Mouse (Mus musculus) liver (tissue): ENCODE data around the gene Upk3a.
"Not testable (repeated sequence)": the region's sequence is repeated elsewhere in the genome, so short reads cannot be mapped to it uniquely, and the experiment has no call there.

ENCODE experiments used
- DNase-seq: peaks from one replicate; pipeline ENCODE4 v3.0.0-alpha.2; 2020; ENCODE audit warnings: mixed read lengths

The Upk3a gene

DNA sequence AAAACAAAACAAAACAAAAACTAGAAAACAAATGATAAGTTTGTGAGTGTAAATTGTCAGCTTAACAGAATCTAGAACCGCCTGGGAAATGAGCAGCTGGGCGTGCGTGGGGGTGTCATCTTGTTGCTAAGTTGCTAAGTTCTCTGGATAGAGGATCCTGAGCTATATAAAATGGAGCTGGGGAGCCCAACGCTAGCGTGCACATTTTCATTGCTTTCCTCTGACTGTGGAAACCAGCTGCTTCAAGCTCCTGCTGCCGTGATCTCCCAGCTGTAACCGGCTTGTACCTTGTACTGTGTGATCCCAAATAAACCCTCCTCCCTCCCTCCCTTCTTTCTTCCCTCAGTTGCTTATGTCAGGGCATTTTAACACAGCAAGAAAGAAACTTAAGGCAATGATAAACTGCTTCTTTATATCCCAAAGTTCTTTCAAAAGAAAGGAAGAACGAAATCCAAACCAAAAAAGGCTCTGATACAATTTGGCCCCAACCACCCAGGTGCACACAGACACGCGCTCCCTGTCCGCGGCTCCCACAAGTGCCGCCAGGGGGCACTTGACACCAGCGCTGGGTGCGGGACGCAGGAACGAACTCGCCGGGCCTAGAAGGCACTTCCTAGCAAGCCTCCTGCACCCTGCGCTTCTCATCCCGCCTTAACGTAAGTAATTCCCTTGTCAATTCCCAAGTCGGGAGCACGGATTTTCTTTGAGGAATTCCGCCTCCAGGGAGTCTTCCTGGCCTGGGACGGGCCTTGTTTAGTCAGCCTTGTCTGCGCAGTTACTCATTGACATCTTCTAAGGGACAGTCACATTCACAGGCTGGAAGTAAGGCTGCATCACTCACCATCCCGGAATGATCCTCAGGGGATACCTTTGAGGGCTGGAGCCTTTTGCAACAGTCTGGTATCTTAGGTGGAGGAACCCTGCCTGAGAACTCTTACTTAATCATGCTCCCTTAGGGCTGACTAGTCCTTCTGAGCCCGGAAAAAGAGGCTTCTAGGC, 15.7 kb upstream of the Upk3a start:
- DNase-seq = peak; percentile 73

DNA sequence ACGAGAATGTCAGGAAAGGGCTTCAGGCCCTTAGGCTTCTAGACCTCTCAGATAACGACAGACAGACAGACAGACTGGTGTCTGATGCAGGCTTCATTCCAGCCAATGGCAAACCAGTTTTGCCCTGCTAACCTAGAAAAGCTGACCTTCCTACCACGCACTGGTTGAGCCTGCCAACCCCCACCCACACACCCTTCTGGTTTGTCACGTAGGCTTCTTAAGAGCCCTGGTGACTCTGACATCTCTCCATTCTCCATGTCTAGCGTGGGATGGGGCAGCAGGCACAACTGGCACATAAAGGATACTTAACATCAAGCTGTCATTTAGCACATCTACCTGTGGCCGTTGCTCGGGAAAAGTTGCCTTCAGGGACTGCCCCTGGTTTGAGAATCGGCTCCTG, 7.3 kb upstream of the Upk3a start:
- no peak for DNase-seq

DNA sequence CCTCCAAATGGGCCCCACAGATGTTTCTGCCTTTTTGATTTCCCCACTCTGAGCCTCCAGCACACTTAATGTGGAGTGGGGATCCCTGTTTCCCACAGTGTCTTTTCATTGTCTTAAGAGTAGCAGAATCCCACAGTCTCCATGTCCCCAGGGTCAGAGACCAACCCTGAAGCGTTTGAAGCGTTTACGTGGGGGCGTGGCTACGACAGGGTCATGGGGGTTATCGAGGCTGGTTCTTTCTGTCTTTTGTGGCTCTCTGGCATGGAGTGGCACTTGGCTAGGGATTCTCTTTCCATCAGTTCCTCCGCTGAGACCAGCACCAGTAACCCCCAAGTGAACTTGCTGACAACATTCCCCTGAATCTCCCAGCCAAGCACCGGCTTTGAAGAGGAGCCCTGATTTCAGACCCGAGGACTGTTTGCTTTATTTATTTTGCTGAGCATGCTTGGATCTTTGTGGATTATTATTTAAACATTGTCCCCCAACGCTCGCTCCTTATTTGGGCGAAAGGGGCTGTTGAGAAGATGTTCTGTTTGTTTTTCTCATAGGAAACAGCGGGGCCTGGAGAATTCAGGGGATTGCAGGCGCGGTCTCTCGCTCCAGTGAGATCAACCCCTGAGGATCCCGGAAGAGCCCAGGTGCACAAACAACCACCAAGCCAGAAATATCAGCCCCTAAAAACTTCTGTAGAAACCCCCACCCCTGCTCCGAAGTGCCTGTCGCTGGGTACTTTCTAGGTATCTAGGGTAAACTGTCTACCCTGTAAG, 4.9 kb upstream of the Upk3a start:
- DNase-seq = no peak

DNA sequence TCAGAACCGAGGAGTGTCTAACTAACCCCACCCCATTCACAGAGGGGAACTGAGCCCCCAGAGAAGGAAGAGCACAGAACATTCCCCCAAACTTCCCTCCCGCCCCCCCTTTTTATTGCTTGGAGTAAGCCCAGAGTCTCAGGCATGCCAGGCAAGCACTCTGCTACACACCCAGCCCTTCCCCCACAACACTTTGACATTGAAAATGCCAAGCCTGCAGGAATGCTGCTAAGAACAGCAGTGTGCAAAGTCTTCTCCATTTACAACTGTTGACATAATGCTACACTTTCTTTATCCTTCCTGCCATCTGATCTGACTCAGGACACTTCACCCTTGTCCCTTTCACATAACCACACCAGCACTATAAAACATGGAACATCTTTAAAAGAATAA, 4.3 kb upstream of the Upk3a start:
- DNase-seq = no peak

DNA sequence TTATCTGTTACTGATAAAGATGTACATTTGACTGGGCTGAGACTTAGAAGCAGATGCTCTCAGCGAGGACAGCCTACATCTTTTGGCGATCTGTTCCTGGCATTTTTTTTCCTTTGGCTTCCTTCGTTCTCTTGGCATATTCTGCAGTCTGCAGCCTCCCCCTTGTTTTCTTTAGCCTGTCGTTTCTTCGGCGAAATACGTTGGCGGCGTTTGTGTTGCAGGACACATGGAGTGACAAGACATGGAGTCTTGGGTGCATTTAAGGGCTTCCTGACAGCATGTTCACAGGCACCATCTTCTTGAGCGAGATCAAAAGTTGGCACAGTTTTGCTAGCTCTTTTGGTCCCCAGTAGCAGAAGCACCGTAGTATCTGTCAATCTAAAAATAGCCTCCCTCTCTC, 1.2 kb upstream of the Upk3a start:
- no peak for DNase-seq

DNA sequence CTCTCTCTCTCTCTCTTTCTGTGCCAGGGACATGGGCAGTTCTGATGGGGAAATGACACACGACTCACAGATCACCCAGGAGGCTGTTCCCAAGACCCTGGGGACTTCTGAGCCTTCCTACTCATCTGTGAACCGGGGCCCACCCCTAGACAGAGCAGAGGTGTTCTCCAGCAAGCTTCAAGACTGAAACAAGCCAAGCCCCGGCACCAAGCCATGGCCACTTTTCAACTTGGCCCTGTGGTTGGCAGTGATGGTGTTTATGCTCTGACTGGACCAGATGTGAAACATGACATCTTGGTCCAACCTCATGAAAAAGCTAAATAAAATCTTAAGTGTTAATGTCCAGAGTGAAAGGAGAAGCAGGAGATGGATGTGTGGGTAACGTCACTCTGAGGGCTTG, 5.3 kb downstream of the Upk3a start:
- DNase-seq = no peak

DNA sequence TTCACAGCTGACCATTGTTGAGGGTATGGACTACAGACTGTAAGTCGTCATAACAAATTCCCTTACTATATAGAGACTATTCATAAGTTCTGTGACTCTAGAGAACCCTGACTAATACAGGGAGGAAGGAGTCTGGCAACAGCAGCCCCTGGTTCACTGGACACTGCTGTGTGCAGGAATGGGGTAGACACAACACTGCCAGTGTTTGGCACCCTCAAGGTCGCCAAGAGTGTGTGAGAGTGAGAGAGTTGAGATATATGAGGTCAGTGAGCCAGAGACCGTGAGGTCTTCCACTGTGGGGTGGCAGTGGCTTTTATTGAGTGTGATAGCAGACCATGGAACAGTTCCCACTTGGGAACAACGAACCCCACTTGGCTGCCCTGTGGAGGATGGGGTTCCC, 9.3 kb downstream of the Upk3a start:
- DNase-seq = no peak

DNA sequence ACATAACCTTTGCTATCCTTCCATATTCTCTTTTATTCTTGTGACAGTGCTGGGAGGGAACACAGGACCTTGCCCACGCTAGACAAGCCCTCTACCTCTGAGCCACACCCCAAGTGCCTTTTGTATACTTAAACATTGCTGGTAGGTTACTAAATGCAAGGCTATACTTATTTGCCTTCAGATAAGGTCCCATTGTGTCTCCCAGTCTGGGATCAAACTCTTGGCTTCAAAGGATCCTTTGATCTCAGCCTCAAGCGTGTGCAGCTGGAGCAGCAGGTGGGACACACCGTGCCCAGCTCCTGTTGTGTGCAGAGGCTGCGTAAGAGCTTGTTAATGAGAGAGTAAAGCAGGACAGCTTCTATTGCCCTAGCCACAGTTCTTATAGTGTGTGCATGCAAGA, 10.8 kb downstream of the Upk3a start:
- no peak for DNase-seq

DNA sequence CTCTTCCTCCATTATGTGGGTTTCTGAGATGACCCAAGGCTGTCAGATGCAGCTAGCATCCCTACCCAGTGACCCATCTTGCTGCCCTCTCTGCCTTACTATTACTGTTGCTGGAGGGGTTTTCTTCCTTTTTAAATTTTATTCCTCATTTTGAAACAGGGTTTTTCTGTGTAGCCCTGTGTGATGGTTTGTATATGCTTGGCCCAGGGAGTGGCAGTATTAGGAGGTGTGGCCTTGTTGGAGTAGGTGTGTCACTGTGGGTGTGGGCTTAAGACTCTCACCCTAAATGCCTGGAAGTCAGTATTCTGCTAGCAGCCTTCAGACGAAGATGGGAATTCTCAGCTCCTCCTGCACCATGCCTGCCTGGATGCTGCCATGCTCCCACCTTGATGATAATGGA, 11.7 kb downstream of the Upk3a start, which contains the start of gene Fam118a:
Gene Fam118a, plus strand, starts transcription at position 301 of the 400 bp plus-strand sequence.
- not testable (repeated sequence) for DNase-seq

DNA sequence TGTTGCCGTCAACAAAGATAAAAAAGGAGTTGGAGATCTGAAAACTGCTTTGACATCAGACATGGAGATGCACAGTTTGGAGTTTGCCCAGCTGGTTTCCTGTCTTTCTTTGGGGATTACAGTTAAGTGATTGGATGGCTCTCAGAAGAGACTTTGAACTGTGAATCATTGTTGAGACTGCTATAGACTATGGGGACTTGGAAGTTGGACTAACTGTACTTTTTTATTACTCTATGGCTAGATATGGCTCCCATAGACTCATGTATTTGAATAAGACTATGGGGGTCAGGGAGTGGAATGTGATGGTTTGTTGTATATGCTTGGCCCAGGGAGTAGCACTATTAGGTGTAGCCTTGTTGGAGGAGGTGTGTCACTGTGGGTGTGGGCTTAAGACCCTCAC, 13.7 kb downstream of the Upk3a start:
- not testable (repeated sequence) for DNase-seq

DNA sequence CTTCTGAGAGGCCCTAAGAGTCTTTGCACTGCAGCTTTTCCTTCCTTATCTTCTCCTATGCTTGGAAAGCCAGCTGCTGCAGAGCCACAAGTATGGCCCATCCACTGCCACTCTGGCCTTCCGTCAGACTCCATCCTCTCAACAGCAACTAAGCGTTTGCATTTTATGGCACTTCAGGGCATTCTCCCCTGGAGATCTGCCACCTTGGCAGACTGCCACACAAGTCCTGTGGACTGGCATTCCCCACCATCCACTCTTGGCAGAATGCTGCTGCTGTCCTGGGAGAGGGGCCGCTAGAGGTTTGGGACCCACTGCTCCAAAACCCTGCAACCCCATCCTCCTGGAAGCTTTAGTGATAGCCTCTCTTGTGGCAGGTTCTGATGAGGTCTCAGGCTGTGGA, 14.9 kb downstream of the Upk3a start:
- no peak for DNase-seq

DNA sequence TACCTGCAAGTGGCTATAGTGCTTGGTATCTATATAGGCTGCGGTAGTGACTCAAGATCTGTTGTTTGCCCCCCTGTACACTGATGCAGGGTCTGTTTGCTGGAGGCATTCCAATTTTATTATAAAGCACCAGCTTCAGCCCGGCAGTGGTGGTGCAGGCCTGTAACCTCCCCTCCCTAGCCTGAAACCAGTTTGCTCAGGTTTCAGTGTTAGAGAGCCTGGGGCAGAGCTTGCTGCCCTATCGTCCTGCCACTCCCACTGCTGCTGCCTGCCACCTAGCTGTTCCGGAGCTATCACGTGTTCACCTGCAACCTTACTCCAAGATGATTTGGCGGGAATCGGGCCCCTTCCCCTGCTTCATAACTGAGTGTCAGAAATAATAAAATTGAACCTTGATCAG, 17.0 kb downstream of the Upk3a start:
- DNase-seq = not testable (repeated sequence)

DNA sequence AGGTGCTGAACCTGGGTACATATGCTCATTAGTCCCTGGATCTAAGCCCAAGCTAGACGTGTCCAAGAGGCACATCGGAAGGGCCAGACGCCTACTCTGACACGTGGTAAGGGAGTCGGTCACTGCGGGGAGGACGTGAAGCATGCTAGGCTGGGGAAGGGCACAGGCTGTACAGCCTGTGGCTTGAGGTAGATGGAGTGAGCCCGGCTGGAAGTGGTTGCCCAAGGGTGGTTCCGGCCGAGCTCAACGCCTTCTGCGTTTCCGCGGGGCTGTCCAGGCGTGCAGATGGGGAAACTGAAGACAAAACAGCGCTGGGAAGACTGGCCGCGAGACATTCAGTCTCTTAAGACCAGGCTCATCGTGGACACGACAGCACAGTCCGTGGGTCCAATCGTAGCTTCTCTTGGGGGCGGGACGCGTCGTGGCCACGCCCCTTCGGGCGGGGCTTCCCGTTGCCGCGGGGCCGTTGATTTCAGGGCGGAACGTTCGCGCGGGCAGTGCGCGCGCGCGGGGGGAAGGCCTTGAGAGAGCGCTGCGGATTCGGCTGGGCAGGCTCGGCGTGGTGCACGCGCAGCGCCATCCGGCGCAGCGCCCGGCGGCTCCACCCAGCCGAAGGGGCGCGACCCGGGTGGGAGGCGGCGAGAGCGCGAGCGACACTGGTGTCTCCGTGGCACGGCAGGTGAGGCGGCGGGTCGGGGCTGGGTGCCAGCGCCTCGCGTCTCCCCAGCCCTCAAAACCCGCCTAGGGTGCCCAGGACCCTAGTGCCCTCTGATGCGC, 19.8 kb downstream of the Upk3a start:
- DNase-seq = peak; percentile 97

DNA sequence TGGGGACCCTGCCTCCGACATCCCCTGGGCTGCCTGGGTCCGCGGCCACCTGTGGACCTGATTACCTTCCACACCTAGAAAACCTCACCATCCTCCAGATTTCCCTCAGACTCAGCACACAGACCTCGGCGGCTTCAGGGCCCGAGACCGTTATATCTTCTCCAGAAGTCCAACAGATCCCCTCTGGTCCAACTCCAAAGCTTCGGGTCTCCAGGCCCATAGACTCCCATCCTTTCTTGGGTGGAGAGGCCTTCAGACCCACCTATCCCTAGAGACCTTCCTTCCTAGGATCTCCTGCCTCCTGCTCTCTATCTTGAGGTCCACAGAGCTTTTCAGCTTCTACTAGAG, 20.4 kb downstream of the Upk3a start:
- no peak for DNase-seq

DNA sequence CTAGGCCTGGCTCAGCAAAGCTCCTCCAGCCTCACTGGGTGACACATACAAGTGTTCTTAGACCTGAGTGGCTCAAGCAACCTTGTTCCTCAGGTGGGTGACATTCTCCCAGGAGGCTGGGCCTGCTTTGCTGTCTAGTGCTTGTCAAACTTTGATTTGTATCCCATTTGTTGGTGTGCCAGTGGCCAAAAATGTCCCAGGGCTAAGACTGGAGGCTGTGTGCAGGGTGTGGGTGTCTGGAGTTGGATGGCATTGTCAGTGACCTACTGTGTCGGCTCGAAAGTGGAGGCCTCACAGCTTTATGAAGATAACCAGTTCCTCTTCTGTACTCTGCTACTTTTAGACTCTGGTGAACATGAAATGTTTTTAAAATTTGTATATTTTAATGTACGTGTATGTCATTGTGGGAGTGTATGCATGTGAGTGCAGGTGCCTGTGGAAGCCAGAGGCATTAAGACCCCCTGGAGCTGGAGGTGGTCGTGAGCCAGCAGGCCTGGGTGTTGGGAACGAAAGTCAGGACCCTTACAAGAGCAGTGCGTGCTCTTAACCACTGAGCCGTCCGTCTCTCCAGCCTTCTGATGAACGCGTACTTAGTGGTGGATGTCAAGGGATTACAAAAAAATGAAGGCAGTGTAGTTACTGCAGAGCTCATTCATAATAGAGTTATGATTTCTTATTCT, 24.7 kb downstream of the Upk3a start:
- no peak for DNase-seq

DNA sequence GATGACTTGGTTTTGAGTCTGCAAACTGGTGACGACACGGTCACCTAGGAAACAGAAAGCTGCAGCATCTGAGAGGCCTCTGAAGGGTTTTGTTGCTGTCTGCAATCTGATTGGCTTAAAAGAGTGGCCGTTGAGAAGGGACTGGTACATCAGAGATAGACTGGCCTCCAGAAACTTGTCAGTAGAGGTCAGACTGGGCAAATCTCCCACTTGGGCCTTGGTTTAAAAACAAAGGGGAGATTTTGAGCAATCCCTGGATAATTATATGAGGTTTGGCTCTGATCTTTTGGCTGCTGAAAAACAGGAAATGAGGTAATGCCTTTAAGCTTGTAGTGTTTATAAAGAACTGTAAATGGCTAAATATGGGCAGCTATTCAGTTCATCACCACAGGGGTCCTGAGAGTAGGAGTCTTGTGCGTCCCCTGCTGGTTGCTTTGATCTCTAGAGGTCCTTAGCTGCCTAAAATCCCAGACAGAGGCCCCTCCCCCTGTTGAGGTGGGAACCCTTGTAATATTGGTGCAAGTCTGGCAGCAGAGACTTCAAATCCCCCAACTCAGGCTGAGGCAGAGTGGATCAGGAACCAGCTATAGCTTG, 25.5 kb downstream of the Upk3a start:
- DNase-seq = peak; percentile 42

DNA sequence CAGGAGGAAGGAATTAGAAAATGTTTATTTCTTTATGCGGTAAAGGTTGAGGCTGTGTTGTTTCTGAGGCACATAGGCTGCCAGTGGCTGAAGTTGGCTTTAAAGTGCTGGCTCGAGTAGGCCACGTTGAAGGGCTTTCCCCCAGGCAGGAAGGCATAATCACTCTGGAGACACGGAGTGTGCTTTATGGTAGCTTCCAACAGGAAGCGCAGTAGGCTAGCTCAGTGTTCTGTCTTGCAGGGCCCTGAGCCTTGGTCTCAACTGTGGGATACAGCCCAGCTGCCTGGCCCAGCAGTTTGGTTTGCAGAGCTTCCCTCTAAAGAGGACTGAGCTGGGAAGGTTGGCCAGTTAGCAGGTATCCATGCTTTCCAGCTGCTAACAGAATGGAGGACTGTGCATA, 26.2 kb downstream of the Upk3a start:
- no peak for DNase-seq

DNA sequence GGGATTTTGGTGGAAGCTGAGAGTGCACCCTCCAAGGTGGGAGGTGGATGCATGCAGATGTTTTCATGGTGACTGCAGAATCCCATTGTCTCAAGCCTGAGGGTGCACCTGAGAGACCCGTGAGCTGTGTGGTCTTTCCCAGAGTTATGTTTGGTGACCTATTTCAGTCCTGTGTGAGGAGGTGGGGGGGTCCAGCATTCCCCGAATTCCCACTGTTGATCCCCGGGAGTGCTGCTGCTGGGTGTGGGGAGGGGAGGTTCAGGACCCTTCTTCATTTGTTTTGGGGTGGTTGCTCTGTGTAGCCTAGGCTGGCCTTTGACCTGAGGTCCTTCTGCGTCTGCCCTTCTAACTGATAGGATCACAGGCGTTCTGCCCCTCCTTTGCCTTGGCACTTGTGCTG, 26.8 kb downstream of the Upk3a start:
- DNase-seq = no peak

DNA sequence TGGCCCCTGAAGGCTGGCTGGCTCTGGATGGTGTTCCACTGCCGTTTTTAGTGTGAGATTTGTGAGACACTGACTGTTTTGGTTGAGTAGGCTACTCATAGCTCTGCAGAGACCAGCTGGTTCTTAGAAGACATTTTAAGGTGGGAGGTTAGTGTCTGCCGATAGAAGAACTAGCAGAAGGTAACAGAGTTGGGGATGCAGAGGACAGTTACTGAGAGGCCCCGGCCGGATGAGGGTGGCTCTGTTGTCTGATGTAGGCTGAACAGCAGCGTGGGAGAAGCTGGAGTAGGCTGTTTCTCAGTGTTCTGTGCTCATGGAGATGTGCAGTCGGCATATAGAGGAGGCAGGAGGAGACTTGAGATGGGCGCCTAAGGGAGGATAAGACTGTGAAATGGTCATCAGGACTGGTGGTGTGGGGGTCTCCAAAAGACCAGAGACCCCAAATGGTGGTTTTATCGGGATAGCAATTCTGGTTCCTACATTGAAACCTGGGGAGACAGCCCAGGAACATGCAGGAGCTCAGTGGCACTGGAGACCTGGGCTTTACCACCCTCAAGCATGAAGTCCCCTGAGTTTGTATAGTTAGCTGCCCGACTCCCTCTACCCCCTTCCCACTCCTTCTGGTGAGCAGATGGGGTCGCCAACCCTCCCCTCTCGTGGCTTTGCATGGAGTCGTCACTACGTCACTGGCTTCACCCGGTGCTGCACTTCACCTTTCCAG, 29.4 kb downstream of the Upk3a start:
- no peak for DNase-seq

DNA sequence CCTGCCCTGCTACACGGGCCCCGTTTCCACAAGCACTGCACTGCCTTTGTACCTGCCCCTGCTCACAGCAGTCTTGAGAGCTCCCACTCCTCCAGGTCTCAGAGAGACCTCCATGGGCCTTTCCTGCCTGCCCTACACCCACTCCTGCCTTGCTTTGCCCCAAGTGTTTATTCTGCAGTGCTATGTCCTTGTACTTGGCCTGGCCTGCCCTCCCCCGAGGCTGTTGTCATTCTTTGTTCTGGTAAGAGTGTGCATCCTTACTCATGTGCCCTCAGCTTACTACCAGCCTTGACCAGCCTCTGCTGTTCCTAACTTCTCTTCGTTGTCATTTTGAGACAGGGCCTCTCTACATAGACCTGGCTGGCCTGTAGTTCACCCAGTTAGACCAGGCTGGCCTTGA, 30.9 kb downstream of the Upk3a start:
- no peak for DNase-seq

DNA sequence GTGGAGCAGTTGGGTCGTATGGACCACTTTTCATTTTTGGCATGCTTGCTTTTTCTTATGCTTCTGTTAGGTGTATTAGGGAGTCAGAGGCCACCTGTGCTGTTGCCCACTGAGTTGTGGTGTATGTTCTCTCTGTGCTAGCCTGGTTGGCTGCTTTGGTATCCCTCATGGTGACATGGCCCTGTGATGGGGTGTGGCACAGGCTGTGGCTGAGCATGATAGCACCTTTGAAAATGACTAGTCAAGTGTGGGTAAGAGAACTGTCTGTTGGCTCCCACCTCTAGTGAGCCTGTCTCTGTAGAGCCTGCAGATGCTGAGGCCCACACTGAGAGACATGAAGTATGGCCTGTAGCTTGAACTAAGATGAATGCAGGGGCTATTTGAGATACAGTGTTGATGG, 32.8 kb downstream of the Upk3a start:
- peak; percentile 67 for DNase-seq

DNA sequence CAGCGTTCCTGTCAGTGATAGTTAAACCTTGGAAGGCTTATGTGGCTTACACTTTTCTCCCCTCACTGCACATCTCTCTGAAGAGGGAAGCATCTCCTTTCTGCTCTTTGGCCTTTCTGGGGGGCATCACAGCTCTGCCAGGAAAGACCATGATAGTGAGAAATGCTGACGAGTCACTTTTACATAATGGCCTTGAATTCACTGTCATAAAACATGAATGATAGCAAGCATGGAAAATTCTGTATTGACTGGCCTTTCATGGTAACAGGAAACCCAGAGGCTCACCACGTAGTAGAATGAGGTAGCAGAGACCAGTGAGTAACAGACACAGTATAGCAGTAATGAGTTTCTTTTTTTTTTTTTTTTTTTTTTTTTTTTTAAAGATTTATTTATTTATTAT, 37.2 kb downstream of the Upk3a start:
- DNase-seq = no peak
